Mouse (Mus musculus) liver (tissue): ENCODE data around the gene Sema4d.
"Not testable (repeated sequence)": the region's sequence is repeated elsewhere in the genome, so short reads cannot be mapped to it uniquely, and the experiment has no call there.

Source experiments
- DNase-seq: peaks from one replicate; pipeline ENCODE4 v3.0.0-alpha.2; 2020; ENCODE audit warnings: mixed read lengths

Sema4d gene

DNA sequence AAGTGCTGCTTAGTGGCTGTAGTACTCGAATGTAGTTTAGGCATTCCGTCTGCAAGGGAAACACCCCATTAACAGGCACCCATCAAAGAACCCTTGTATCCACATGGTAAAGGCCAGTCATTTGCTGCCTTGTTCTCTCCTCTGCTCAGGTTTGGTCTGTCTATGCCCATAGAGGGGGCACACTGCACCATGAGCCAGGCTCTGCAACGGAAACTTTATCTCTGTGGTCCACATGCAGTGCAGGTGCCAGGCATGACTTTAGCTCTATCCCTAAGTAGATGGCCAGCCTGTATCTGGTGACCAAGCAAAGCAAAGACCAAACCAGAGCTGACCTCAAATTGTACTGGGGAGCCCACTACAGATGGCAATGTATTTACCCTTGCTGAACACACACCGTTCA is 73.0 kb downstream of the Sema4d start:
- DNase-seq = no peak

DNA sequence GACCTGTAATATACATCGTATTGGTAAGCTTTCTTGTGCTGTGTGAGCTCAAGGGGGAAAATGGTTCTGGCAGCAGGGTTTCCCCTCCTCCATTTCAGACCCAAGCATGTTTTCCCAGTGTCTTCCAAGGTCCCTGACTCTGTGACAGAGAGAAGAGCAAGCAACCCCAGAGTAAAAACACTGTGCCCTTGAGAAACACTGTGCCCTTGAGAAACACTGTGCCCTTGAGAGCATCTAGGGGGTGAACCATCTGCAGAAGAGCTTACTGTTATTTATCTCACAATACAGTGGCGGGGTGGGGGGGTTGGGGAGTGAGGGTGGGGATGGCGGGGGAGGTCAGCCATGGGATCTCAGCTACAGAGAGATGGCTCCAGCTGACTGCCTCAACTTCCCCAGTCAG is 74.3 kb downstream of the Sema4d start:
- no peak for DNase-seq

DNA sequence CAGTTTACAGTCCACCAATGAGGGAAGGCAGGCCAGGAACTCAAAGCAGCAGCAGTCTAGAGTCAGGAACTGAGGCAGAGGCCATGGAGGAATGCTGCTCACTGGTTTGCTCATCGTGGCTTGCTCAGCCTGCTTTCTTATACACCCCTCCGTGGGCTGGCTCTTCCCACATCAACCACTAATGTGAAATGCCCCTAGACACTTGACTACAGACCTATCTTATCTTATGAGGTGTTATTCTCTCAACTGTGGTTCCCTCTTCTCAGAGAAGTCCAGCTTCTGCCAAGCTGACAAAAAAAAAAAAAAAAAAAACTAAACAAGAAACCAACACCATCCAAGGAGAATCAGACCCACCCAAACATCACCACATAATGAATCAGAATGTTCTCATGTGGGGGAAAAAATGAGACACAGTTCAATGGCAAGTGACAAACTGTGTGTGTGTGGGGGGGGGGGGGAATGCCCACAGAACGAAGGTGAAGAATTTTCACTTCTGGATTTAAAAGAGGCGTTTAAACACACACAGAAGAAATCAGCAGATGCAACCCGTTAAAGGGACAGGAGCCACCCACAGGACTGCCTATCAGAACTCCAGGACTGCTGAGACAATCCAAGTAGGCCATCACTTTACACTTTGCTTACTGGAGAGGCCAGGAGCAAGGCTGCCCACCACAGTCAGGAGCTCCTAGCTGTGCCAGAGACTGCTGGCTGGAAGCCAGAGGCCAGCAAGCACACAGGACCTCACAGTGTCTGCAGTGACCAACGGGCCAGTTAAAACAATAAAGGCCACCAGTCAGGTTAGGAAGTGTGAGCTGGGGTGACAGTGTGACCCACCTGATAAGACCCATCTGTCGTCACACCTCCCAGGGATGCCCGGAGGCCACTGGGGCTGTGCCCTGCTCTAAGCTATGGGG is 76.9 kb downstream of the Sema4d start:
- DNase-seq = no peak

DNA sequence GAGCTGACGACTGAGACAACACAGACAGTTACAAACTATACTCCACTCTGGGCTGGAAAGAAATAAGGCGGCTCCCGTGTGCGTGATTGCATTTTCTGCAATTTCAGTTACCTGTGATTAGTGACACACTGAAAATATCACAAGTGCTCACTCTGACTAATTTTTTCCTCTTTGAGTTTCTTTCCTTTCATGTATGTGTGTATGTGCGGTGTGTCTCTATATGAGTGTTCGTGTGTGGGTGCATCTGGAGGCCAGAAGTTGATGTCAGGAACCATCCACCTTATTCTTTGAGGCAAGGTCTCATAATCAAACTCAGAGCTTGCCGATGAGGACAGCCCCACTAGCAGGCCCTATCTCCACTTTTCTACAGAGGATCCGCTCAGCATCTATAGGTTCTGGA is 81.5 kb downstream of the Sema4d start:
- no peak for DNase-seq

DNA sequence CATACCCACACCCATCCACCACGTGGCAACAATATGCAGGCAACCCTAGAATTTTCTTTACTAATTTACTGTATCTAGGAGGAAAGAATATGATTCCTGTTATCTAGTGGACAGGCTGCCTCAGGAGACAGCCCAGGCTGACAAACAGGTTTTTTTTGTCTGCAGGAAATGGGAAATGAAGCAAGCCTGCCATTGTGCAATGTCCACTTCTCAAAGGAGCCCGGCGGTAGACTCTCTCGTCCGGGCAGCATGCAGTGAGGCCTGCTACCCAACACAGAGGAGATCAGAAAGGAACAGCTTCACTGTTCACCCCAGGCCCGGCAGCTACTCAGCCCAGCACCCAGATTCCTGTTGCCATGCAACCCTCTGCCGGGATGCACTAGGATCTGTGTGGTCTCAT is 82.8 kb downstream of the Sema4d start:
- no peak for DNase-seq

DNA sequence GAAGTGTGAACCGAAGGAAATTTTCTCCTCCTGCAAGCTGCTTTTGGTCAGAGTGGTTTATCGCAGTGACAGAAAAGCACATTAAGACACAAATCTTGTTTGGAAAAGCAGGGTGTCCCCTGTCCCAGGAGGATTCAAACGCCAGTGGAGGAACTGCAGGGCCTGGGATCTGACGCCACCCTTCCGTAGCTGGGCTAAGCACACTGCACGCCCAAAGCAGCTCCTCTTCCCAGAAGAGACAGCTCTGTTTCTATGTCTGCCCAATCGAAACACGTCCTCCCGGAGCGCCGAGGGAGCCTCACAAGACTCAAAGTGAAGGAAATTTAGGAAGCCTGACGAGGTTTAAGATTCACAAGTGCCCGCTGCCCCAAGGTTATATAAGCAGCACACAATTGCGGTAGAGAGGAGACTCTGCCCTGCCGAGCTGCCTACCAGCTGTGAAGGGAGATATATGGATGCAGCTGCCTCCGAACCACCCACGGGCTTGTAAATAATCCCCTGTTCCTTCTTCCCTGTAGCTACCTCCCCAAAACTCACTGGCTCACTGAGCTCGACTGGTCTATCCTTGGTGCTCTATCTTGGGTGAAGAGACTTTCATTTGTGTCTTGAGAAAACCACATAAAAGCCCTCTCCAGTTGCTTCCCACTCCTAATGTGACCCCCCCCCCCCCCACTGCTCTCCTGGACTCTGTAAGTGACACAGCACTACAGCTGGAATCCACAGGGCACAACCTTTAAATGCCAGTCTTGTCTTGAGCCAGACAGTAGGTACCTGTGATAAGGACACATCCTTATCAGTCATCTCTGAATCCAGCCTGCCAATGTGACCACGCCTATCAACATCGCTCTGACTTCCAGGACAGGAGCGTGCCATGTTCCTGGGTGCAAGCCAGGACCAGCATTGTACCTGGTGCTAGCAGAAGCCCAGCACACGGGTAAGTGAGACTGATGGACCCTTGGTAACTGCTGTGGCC is 87.4 kb downstream of the Sema4d start:
- DNase-seq = no peak

DNA sequence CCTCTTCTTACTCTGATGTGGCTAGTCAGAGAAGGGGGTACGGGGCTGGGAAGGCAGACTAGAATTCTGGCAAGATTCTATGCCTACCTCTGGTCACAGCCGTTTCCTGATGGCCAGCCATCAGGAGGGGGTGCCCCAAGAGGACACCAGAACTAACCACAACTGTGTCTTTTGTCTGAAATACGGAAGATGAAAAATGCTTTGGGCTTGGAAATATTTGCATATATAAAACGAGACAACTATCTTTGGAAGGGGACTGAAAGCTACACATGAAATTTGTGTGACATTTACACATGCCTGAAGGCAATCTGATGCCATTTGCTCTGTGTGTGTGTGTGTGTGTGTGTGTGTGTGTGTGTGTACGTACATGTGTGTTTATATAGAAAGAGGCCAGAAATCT is 89.7 kb downstream of the Sema4d start:
- no peak for DNase-seq

DNA sequence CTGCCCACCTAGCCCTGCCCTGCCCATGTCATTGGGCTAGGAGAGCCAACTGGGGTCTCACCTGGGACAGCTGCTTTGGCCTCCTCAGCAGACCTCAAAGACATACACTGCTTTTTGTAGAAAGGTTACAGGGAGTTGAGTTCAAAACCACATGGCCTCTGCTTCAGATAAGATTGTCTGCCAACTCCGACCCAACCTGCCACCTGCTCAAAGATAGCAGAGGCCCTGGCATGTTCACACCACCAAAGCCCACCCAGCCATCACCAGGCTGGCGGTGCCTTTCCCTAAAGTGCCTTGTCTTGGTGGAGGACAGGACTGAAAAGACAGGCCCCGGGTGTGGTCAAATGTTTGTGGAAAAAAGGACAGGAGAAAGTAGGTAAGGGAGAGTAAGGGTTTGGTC is 95.2 kb downstream of the Sema4d start:
- peak; percentile 47 for DNase-seq

DNA sequence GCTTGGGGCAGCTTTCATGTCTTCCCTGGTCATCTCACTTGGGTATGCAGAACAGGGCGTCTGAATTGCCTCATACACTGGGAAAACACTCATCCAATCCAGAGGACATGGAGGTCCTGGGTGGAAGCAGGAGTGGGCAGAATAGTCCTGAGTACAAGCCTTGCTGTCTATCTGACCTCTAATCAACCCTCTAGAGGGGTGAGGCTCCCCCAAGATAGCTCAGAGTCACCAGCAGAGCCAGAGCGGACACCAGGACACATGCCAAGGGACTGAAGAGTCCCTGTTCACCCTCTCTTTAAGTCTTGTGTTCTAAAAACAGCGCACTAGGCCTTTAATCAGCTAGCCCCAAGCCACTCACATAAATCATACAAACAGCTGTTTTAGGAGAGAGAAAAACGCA is 95.7 kb downstream of the Sema4d start:
- no peak for DNase-seq

DNA sequence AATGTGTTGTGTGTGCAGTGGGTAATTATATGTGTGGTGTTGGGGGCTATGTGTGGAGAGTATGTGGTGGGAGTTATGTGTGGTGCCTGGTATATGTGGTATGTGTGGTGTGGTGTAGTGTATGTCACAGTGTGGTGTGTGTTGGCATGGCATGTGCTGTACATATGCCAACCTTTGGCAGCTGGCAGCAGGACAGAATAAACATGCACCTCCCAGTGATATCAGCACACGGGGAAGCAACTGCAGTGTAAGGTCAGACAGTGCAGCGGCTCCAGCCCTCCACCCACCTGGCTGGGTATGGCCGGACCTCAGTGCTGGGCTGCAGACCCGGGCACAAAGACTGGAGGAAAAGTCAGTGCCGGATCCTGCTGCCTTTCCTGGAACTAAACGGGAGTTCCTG is 96.1 kb downstream of the Sema4d start:
- no peak for DNase-seq

DNA sequence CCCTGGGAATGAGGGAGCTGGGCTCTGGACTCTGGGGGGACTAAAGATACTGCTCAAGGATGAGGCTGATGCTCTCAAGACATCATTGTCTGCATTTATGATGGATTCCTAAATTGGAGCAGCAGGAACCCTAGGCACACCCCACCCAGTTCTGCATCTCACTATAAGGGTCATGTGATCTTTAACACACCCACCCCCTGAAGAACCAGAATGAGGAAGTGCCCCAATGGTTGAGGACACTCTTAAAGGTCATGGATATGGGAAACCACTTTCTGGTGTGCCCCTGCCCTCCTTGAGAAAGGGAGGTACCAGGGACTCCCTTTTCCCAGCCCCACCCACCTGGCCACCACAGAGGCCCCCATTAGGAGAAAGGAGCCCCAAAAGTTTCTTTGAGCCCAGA is 97.1 kb downstream of the Sema4d start:
- DNase-seq = no peak

DNA sequence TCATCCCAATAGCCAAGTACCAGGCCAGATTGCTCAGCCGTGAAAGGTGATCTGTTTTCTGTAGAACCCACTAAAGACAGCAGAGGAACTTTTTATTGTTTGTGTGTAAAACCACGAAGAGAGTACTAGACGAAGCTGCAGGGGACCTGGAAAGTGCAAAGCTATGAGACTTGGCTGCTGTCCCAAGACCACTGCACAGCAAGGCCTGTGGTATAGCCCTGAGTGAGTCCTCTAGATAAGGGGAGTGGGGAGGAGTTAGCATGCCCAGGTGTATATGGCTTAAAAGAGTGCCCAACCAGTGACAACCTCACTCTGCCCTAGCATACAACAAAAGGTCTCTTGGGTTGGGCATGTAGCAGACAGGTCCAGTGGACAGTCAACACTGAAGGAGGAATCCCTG is 104.9 kb downstream of the Sema4d start:
- DNase-seq = no peak

DNA sequence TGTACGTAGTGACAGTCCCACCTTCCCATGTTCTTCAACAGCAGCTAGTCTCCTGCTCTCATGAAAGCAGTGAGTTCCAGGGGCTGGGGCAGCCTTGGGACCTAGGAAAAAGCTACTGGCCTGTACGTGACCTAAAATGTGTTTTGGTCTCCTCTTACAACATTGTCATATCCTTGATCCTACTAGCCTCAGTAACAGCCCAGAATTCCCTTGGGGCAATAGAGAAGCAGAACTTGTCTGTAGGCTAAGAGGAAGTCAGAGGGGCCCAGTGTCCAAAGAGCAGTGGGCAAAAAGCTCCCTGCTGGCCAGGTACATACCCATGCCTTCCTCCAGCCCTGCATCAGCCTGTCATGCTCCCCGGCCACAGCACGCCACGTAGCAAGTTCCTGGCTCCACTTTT is 106.6 kb downstream of the Sema4d start:
- no peak for DNase-seq

DNA sequence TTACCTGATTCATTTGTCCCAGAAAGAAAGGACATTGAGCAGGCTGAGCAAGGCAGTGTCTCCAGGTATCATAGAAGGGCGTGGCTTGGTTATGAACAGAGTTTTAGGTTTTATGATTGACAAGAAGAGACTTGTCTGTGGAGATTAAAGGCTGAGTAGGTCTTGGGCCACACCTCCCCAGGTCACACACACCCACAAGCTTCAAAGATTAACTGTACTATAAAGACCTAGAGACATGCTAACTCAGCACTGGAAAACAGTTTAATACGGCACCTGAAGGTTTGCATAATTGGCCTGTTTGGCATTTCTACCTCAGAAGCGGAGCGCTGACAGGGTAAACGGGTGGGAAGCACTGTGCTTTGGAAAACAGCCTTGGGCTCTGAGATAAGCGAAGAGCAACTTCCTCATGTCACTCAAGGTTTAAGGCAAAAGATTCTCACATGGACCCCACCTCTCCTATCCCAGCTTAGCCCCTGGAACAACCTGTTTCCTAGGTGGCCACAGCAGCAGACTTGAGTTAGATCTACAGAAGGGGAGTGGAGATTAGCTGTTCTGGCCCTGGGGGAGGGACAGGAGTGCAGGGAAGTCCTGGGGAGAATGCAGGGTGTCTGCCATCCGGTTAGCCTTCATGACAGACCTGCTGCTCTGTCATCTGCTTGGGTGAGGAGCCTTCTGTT is 108.1 kb downstream of the Sema4d start:
- DNase-seq = no peak

DNA sequence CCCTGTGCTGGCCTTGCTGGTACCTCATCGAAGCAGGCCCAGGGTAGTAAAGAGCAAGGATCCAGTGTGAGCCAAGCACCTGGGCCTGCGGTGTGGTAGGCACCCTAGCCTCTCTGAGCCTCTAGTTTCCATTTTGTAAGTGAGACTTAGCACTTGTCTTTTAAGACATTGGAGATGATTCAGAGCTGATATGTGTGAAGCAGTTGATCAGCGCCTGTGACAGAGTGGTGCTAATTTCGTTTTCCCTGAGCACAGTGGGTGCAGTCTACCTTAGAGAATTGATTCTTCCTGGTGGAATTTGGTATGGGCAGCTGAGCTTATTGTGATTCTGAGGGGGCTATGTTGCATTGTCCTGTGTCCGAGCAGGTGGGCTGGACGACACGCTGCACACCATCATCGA is 111.9 kb downstream of the Sema4d start:
- DNase-seq = no peak

DNA sequence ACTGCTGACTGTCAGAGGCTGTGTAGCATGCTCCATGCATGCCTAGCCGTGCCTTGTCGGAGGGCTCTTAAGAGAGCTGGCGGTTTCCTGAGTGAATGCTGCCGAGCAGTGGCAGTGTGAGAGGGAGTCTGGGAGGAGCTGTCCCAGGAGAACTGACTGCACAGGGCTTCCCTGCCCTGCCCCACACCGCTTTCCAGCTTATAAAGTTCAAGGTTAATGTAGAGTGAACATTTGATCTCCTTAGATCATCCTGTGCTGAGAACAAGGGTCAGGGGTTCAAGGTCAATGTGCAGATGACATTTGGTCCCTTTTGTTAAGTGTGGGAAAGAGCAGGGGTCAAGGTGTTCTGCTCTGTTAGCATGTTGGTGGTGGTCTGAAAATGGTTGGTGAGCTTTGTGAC is 112.5 kb downstream of the Sema4d start:
- no peak for DNase-seq

DNA sequence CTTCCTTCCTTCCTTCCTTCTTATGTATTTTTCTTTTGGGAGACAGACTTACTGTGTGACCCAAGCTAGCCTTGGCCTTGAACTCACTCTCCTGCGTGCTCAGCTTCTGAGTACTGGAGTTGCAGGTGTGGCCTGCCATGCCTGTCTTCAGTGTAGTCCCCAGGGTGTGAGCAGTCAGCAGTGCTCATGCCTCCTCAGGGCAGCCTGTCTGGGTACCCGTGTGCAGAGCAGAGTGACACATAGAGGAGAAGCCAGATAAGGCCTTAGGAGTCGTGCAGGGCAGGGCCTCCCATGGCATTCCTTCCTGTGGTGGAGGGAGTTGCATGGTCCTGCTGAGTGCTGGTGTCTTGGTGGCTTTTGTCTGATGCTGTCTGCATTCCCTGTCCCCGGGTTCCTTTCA is 114.2 kb downstream of the Sema4d start:
- DNase-seq = peak; percentile 27

DNA sequence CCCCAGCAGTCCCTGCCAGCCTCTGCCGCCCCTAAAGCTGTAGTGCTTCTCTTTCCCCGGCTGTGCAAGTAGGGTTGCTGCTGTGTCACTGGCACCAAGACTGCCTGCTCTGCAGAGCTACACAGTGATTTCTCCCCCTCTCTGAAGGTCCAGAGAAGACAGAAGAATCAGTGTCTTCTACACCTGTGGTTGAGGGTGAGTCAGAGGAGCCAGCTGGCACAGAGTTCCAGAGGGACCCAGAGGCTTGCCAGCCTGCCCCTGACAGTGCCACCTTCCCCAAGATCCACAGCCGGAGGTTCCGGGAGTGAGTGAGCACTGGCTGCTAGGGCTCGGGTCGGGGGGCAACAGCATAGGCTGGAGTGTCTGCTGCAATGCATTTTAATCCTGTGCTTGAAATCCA is 114.9 kb downstream of the Sema4d start:
- DNase-seq = no peak

DNA sequence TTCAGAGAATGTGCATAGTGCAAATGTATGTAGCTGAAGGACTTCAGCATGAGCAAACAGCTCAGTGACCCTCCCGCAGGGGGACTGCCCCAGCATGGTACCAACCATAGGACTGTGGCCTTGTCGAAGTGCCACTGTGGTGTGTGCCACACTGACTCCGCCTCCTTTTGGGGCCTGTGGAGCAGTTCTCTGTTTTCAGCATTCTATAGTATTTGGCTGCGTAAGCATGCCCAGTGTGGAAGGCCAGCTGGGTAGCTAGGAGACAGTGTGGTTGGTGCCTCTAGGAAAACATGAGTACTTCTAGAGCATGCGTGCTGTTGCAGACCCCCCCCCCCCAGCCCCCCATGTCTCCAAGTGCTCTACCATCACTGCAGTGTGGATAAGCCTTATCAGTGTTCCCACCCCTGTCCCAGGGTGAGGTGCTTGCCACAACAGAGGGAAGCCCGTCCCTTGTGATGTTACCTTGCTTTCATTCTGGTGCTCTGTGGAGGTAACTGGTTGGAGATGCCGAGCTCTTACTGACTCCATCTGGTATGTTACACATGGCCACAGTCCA is 115.8 kb downstream of the Sema4d start:
- DNase-seq = peak; percentile 68

DNA sequence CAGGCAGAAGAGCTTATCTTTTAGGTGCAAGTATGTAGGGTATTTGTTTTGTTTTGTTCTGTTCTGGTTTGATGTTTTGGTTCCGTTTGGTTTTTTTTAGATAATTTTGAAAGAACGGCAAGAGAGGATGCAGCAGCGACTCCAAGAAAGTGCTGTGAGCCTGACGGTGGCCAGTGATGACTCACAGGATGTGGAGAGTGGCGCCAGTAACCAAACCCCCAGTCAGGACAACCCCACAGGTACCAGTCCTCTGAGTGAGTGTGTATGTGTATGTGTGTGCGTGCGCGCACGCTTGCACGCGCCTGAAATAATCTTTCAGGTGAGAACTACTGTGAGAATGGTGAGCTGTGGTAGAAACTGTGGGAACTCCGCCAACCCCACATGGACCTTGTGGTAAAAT is 116.5 kb downstream of the Sema4d start:
- DNase-seq = no peak

DNA sequence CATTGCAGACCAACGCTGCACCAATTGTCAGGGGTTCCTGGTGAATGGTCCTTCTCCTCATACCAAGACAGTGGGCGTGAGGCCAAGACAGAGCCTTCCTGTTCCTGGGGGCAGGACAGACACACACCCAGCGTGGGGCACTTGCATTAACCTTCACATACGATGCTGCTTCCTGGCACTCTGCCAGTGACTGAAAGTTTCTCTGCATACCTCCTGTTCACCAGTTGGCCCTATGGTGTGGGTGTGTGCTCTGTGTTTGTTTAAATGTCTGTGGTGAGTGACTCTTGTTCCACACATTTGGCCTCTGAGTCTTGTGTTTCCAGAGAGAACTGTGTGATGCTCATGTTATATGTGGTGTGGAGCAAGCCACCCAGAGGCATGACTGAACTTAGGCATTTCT is 116.9 kb downstream of the Sema4d start:
- DNase-seq = no peak

DNA sequence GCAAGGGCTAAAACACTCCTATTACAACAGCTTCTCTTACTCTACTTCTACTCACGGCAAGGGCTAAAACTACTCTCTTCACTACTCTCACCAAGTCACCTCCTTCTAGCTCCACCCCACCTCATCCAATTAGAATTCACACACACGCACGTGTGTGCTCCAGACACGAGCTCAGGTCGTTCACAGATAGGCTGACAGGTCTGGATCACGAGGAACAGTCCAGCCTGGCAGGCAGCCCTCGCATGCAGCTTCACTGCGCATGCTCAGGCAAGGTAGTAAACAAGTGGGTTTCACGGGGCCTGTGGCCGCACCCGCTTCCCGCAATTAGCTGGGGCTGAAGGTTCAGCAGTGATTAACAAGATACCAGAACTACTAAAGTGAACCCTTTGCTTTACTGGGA is 125.4 kb downstream of the Sema4d start:
- not testable (repeated sequence) for DNase-seq

DNA sequence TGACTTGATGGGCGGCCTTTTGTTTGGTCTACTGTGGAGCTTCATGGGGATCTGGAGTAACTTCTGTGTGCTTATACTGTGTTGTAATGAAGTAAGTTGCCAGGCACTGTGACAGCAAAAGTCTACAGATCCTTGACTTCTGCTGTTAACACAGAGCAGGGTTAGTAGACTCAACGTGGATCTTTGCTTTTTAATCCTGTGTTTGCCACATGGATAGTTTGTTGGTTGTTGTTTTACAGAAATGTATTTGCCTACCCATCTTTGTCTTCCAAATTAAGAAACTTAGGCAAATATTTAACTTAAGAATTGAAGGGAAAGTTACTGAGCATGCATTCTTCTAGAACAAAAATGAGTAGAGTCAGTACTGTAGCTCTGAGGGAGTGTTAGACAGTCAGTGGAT is 130.0 kb downstream of the Sema4d start:
- no peak for DNase-seq
